Comparison of ENCODE assay signal across 8 mouse cellular contexts in genomic region chr9:21337652-21338051, GRCm38 (mm10). TPM values are rescaled to one million over a fixed set of nuclear protein-coding genes. Genes with fewer than 3 reads are reported as not detected.
DNase-seq lines count a peak whose midpoint lies in the region; ATAC-seq and TF ChIP-seq lines count a peak whose summit lies in the region.

No protein-coding gene starts in this region.

- no peak for TF ChIP-seq EP300 in heart, adult 2 months (IDR thresholded peaks at IDR 0.05; ENCODE audit: insufficient read depth, low read depth, low read length)

- WGBS in heart, adult 2 months: 39% methylated on average over 20 of the region's 20 CpGs
- 8% methylated on average over 20 of the region's 20 CpGs for WGBS in heart, embryonic 10.5 days
- WGBS in stomach, embryonic 15.5 days: 29% methylated on average over 20 of the region's 20 CpGs

- H3K9me3 ChIP-seq in heart, embryonic 10.5 days: no peaks in the 10 kb centered on the region
- no peaks in the 10 kb centered on the region for H3K9me3 ChIP-seq in stomach, embryonic 15.5 days

- no peak for TF ChIP-seq CTCF in heart, adult 2 months (IDR thresholded peaks at IDR 0.05)

- peak overlapping the region; percentile 75 for H3K27ac ChIP-seq in heart, adult 2 months
- peak overlapping the region; percentile 76 for H3K27ac ChIP-seq in heart, embryonic 10.5 days
- H3K27ac ChIP-seq in stomach, embryonic 15.5 days: peak overlapping the region; percentile 64

- no peaks in the 10 kb centered on the region; the same call in 1 of the 2 replicates for H3K36me3 ChIP-seq in heart, adult 2 months (ENCODE audit: control insufficient read depth, insufficient read depth, low read length)
- peaks cover 30% of the 10 kb centered on the region for H3K36me3 ChIP-seq in heart, embryonic 10.5 days
- H3K36me3 ChIP-seq in stomach, embryonic 15.5 days: peaks cover 6% of the 10 kb centered on the region; the same call in 1 of the 2 replicates

- no peaks in the 10 kb centered on the region for H3K27me3 ChIP-seq in heart, adult 2 months (ENCODE audit: control insufficient read depth, insufficient read depth, low read length)
- H3K27me3 ChIP-seq in heart, embryonic 10.5 days (ENCODE audit: insufficient read depth, poor library complexity, severe bottlenecking): no peaks in the 10 kb centered on the region
- no peaks in the 10 kb centered on the region for H3K27me3 ChIP-seq in stomach, embryonic 15.5 days (replicated peaks)

- intact Hi-C loops in heart, adult 2 months (cut with DNase I): loop anchor here (2.0 kb wide), 1 partner anchor 25 kb away; the partner anchor contains the start of gene Ap1m2

- peak overlapping the region; percentile 75 for H3K9ac ChIP-seq in heart, adult 2 months (ENCODE audit: low read depth, low read length)
- H3K9ac ChIP-seq in stomach, embryonic 15.5 days: no peak overlapping the region; the same call in 1 of the 2 replicates

- H3K4me1 ChIP-seq in heart, adult 2 months (ENCODE audit: control insufficient read depth, insufficient read depth, low read length): peaks cover 4% of the 10 kb centered on the region
- H3K4me1 ChIP-seq in heart, embryonic 10.5 days: peaks cover 34% of the 10 kb centered on the region
- peaks cover 12% of the 10 kb centered on the region for H3K4me1 ChIP-seq in stomach, embryonic 15.5 days

- peak overlapping the region; percentile 41 for H3K4me3 ChIP-seq in heart, adult 2 months
- peak overlapping the region; percentile 56 for H3K4me3 ChIP-seq in heart, embryonic 10.5 days
- H3K4me3 ChIP-seq in stomach, embryonic 15.5 days (replicated peaks): peak overlapping the region; percentile 40

- peak; percentile 90 for ATAC-seq in stomach, embryonic 15.5 days (ENCODE audit: insufficient read depth, low FRiP score, low read depth)

- peak; percentile 55; the same call in 1 of the 2 replicates for TF ChIP-seq POLR2A in heart, adult 2 months (IDR thresholded peaks at IDR 0.05; ENCODE audit: insufficient read depth, low read depth, low read length)

- H3K4me2 ChIP-seq in stomach, embryonic 15.5 days: peak overlapping the region; percentile 46

- DNase-seq in heart, adult 2 months: peak; percentile 49 to 62
- DNase-seq in heart, adult 9 months (ENCODE audit: low spot score in 2 of 2): no peak
- no peak for DNase-seq in heart, embryonic 10.5 days (ENCODE audit: low spot score)
- peak; percentile 72 to 73 for DNase-seq in kidney, postnatal 36 days
- DNase-seq in adrenal gland, adult (ENCODE audit: inconsistent age in 2 of 2, low spot score in 1 of 2): no peak
- no peak for DNase-seq in retina, postnatal 1 day
- no peak for DNase-seq in adrenal gland, postnatal 25 days

- no peaks in the 10 kb centered on the region for H3K79me2 ChIP-seq in heart, adult 2 months (replicated peaks; ENCODE audit: control insufficient read depth, insufficient read depth, low read length)

RNA-seq across cellular contexts. Expression of gene Slc44a2, which starts 17.2 kb away (rescaled TPM):
- 10 to 100 TPM; 77.0 to 89.5 TPM for total RNA-seq in heart, adult 2 months (2021)
- polyA plus RNA-seq in heart, adult 2 months (2012; rRNA removed): 86.8 and 148 TPM in 2 replicates
- 69.2 and 70.4 TPM in 2 replicates for polyA plus RNA-seq in heart, embryonic 10.5 days (2016; fragmentation: Nextera tagmentation; extraction: Ambion mirVana)
- polyA plus RNA-seq in stomach, embryonic 15.5 days (2015; fragmentation: Nextera tagmentation; extraction: Ambion mirVana): 89.1 and 95.7 TPM in 2 replicates
- total RNA-seq in adrenal gland, postnatal 25 days (2021): 31.8 and 46.3 TPM in 2 replicates

RNA-seq across cellular contexts. Expression of gene Ap1m2, which starts 25.5 kb away (rescaled TPM):
- total RNA-seq in heart, adult 2 months (2021): not detected
- 1.0 TPM in 1 of 2 replicates, not detected in the other for polyA plus RNA-seq in heart, adult 2 months (2012; rRNA removed)
- 2.0 and 6.1 TPM in 2 replicates for polyA plus RNA-seq in heart, embryonic 10.5 days (2016; fragmentation: Nextera tagmentation; extraction: Ambion mirVana)
- 67.7 and 74.2 TPM in 2 replicates for polyA plus RNA-seq in stomach, embryonic 15.5 days (2015; fragmentation: Nextera tagmentation; extraction: Ambion mirVana)
- total RNA-seq in adrenal gland, postnatal 25 days (2021): not detected in 2 replicates

RNA-seq across cellular contexts. Expression of gene Ilf3, which starts 30.0 kb away (rescaled TPM):
- 10 to 100 TPM; 27.7 to 29.0 TPM for total RNA-seq in heart, adult 2 months (2021)
- polyA plus RNA-seq in heart, adult 2 months (2012; rRNA removed): 22.6 and 29.0 TPM in 2 replicates
- 166 and 197 TPM in 2 replicates for polyA plus RNA-seq in heart, embryonic 10.5 days (2016; fragmentation: Nextera tagmentation; extraction: Ambion mirVana)
- 150 and 154 TPM in 2 replicates for polyA plus RNA-seq in stomach, embryonic 15.5 days (2015; fragmentation: Nextera tagmentation; extraction: Ambion mirVana)
- 68.9 and 69.5 TPM in 2 replicates for total RNA-seq in adrenal gland, postnatal 25 days (2021)

RNA-seq across cellular contexts. Expression of gene Cdkn2d, which starts 46.4 kb away (rescaled TPM):
- total RNA-seq in heart, adult 2 months (2021): 10 to 100 TPM; 11.3 to 15.0 TPM
- polyA plus RNA-seq in heart, adult 2 months (2012; rRNA removed): 25.0 and 32.9 TPM in 2 replicates
- polyA plus RNA-seq in heart, embryonic 10.5 days (2016; fragmentation: Nextera tagmentation; extraction: Ambion mirVana): 69.0 and 93.4 TPM in 2 replicates
- 44.4 and 50.0 TPM in 2 replicates for polyA plus RNA-seq in stomach, embryonic 15.5 days (2015; fragmentation: Nextera tagmentation; extraction: Ambion mirVana)
- total RNA-seq in adrenal gland, postnatal 25 days (2021): 13.5 and 19.9 TPM in 2 replicates

RNA-seq across cellular contexts. Expression of gene Kri1, which starts 49.9 kb away (rescaled TPM):
- total RNA-seq in heart, adult 2 months (2021): 10 to 100 TPM; 16.3 to 16.8 TPM
- 10.5 and 12.8 TPM in 2 replicates for polyA plus RNA-seq in heart, adult 2 months (2012; rRNA removed)
- 14.5 and 21.3 TPM in 2 replicates for polyA plus RNA-seq in heart, embryonic 10.5 days (2016; fragmentation: Nextera tagmentation; extraction: Ambion mirVana)
- 14.4 and 14.5 TPM in 2 replicates for polyA plus RNA-seq in stomach, embryonic 15.5 days (2015; fragmentation: Nextera tagmentation; extraction: Ambion mirVana)
- 34.7 and 48.1 TPM in 2 replicates for total RNA-seq in adrenal gland, postnatal 25 days (2021)

Comparison
In these comparisons a context has a peak if more than half of its experiments do, and no peak if none do; other contexts are left out.
1. DNase-seq: peak in heart, adult 2 months (2 of 2) and kidney, postnatal 36 days (2 of 2); none in heart, adult 9 months (0 of 2), heart, embryonic 10.5 days (single experiment), adrenal gland, adult (0 of 2), retina, postnatal 1 day (single experiment) and adrenal gland, postnatal 25 days (single experiment).
2. Peak in every context shown above with its lines, with median percentiles within 50 percentile points of each other: H3K27ac ChIP-seq and H3K4me3 ChIP-seq.